Mouse (Mus musculus): ENCODE measurements around the gene Ror1.

DNA sequence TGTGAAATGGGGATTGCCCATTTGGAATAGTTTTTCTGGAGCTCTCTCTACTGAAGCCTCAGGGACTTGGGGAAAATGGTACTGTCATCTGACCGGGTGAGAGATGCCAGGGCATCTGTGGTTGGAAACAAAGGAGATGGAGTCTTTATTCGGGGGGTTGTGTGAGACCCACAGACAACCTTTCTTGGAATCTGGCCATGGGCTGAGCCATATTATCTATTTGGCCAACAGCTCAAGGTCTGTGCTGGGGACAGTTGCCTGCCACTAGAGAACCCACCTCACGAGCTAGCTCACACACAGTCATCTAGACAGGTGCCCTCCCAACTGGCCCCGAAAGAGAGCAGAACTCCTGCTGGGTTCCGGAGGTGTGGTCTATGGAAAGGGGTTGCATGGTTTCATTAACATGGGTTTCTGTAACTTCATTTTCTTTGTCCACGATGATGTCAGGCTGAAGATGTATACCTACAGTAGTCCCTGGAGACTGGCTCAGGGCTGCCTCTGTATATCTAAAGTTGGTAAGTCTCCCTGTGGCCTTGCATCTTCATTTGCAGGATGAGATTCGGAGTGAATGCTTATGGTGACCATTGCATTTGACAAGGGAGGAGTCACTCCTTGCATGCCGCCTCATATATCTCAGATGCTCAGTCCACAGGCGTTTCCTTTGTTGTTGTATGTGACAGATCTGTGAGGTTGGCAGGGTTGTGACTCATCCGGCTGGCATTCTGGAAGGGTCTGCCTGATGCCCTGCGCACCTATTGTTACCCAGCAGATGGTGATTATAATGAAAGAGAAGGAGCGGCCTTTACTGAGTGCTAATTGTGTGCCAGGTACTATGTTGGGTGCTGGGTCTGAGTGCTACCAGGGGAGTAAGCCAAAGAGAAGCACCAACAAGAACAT is 32.7 kb downstream of the Ror1 start:
- TF ChIP-seq CTCF (IDR thresholded peaks at IDR 0.05; ENCODE audit: low read depth, low read length) (no peak), TAL1 (conservative IDR thresholded peaks at IDR 0.05; ENCODE audit: low read depth, low read length) (no peak), GATA1 (IDR thresholded peaks at IDR 0.05; ENCODE audit: borderline replicate concordance, low read length) (no peak), POLR2AphosphoS5 (IDR thresholded peaks at IDR 0.05; ENCODE audit: insufficient replicate concordance, low read depth, low read length) (no peak), GATA2 (IDR thresholded peaks at IDR 0.05; ENCODE audit: borderline replicate concordance, low read depth, low read length) (no peak)
